Mouse (Mus musculus) E14TG2a.4 (cell line): ENCODE measurements at regions not wholly inside any gene's neighbourhood (a gene's known extent, or its start where the extent isn't known, plus 50 kb on each side); places are given as distances from the start of the nearest gene placed in this dataset.

Source experiments
- CTCF ChIP-seq: conservative IDR thresholded peaks from 2 replicates; pipeline ENCODE4 v1.5.1; 2014; ENCODE audit warnings: low read length
- POU5F1 ChIP-seq: IDR thresholded peaks from 2 replicates; pipeline ENCODE4 v1.6.1; 2014; ENCODE audit warnings: low read length, borderline replicate concordance

- no peak for TF ChIP-seq CTCF
- TF ChIP-seq POU5F1: no peak
Observed at GRCm38 (mm10) chr9:116399296-116399695, 224.1 kb upstream of the Tgfbr2 start.
